15 mouse cellular contexts compared by ENCODE assay signal in the genomic region with DNA sequence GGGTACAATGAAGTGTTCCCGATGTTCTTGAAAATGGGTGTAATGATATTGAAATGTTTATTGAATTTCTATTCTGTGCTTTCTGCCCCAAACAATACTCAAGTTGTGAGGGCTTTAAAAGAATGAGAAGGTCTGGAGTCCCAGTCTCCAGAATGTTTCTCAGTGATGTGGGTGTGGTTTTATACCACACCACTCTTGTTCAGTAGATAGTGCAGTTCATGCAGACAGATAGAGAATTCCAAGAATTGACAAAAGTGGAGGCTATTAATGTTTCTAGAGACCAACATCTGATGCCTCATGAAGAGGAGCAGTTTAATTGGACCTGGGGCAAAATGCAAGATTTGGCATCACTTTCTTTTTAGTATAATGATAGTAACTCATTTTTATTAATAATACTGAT.
"Had no signal": no experiment of that assay in that cellular context is flagged by ENCODE, and none has a peak within 500 bp of the region (broad histone marks: within the 10 kb centered on the region; RNA-seq: fewer than 3 reads in every experiment).

No protein-coding gene starts in this region.

- ATAC-seq: midbrain, embryonic 13.5 days; midbrain, embryonic 15.5 days had no signal

- H3K27ac ChIP-seq: midbrain, embryonic 13.5 days; midbrain, embryonic 15.5 days; neural tube, embryonic 12.5 days; stomach, embryonic 15.5 days; stomach, postnatal 0 days had no signal

- DNase-seq: lung, adult 18-20 months; lung, embryonic 14.5 days; lung, postnatal 10 days; lung, postnatal 4 days; right cerebral cortex, postnatal 14 days; thymus, adult 2 months; thymus, postnatal 25 days; thymus, postnatal 4 days had no signal

- H3K9me3 ChIP-seq: megakaryocyte, embryonic 14.5 days; midbrain, embryonic 13.5 days; midbrain, embryonic 15.5 days; stomach, embryonic 15.5 days had no signal

- H3K9ac ChIP-seq: lung, embryonic 14.5 days; midbrain, embryonic 13.5 days; midbrain, embryonic 15.5 days; neural tube, embryonic 12.5 days; stomach, embryonic 15.5 days had no signal

- H3K4me2 ChIP-seq: lung, embryonic 14.5 days; midbrain, embryonic 11.5 days; midbrain, embryonic 13.5 days; midbrain, embryonic 15.5 days; neural tube, embryonic 12.5 days; stomach, embryonic 15.5 days had no signal

- H3K27me3 ChIP-seq: megakaryocyte, embryonic 14.5 days; midbrain, embryonic 13.5 days; midbrain, embryonic 15.5 days; neural tube, embryonic 12.5 days; stomach, embryonic 15.5 days had no signal

- H3K4me1 ChIP-seq: megakaryocyte, embryonic 14.5 days; neural tube, embryonic 12.5 days; stomach, embryonic 15.5 days had no signal

- H3K36me3 ChIP-seq: midbrain, embryonic 13.5 days; midbrain, embryonic 15.5 days; neural tube, embryonic 12.5 days; stomach, embryonic 15.5 days had no signal

- H3K4me3 ChIP-seq: megakaryocyte, embryonic 14.5 days; midbrain, embryonic 13.5 days; midbrain, embryonic 15.5 days; neural tube, embryonic 12.5 days; stomach, embryonic 15.5 days had no signal
